Mouse (Mus musculus): ENCODE results near the gene Mypop. TPM values are rescaled to one million over a fixed set of nuclear protein-coding genes. Genes with fewer than 3 reads are reported as not detected.

Gene Mypop
- polyA plus RNA-seq, 1 experiment, result 35.6 TPM

GRCm38 (mm10) chr7:18957569-18958383 lies 33.3 kb upstream of the Mypop start:
- no peaks in the 10 kb centered on the region for H3K36me3 ChIP-seq (ENCODE audit: control insufficient read depth, insufficient read depth, low read length)
- H3K4me1 ChIP-seq (ENCODE audit: control insufficient read depth, insufficient read depth, low read length), result peaks cover 33% of the 10 kb centered on the region
- H3K4me3 ChIP-seq (ENCODE audit: control insufficient read depth, low read depth, low read length), result peak overlapping the region; percentile 63
- H3K27me3 ChIP-seq (ENCODE audit: control insufficient read depth, insufficient read depth, low read length), result no peaks in the 10 kb centered on the region
- no peak overlapping the region for H3K27ac ChIP-seq (ENCODE audit: control insufficient read depth, insufficient read depth, low read depth, low read length)
- TF ChIP-seq CTCF (IDR thresholded peaks at IDR 0.05; ENCODE audit: control insufficient read depth, insufficient read depth, insufficient replicate concordance, low read depth, low read length) (no peak), POLR2A (IDR thresholded peaks at IDR 0.05; ENCODE audit: control insufficient read depth, low read depth, low read length) (peak; percentile 34; the same call in 1 of the 2 replicates)

GRCm38 (mm10) chr7:18958384-18958766 lies 32.7 kb upstream of the Mypop start:
- TF ChIP-seq POLR2A (IDR thresholded peaks at IDR 0.05; ENCODE audit: control insufficient read depth, low read depth, low read length) (no peak), CTCF (IDR thresholded peaks at IDR 0.05; ENCODE audit: control insufficient read depth, insufficient read depth, insufficient replicate concordance, low read depth, low read length) (no peak)
- Histone ChIP-seq H3K4me1 (ENCODE audit: control insufficient read depth, insufficient read depth, low read length) (peaks cover 36% of the 10 kb centered on the region), H3K36me3 (ENCODE audit: control insufficient read depth, insufficient read depth, low read length) (no peaks in the 10 kb centered on the region), H3K27me3 (ENCODE audit: control insufficient read depth, insufficient read depth, low read length) (no peaks in the 10 kb centered on the region), H3K27ac (ENCODE audit: control insufficient read depth, insufficient read depth, low read depth, low read length) (no peak overlapping the region), H3K4me3 (ENCODE audit: control insufficient read depth, low read depth, low read length) (peak overlapping the region; percentile 63)

- H3K27ac ChIP-seq (ENCODE audit: control insufficient read depth, insufficient read depth, low read depth, low read length), result no peak overlapping the region
- peaks cover 36% of the 10 kb centered on the region for H3K4me1 ChIP-seq (ENCODE audit: control insufficient read depth, insufficient read depth, low read length)
- H3K4me3 ChIP-seq (ENCODE audit: control insufficient read depth, low read depth, low read length), result peak overlapping the region; percentile 84
- no peaks in the 10 kb centered on the region for H3K36me3 ChIP-seq (ENCODE audit: control insufficient read depth, insufficient read depth, low read length)
- TF ChIP-seq CTCF (IDR thresholded peaks at IDR 0.05; ENCODE audit: control insufficient read depth, insufficient read depth, insufficient replicate concordance, low read depth, low read length), result no peak
- TF ChIP-seq POLR2A (IDR thresholded peaks at IDR 0.05; ENCODE audit: control insufficient read depth, low read depth, low read length), result no peak
- no peaks in the 10 kb centered on the region for H3K27me3 ChIP-seq (ENCODE audit: control insufficient read depth, insufficient read depth, low read length)
Measured at GRCm38 (mm10) chr7:18959446-18959845, 31.6 kb upstream of the Mypop start.

GRCm38 (mm10) chr7:18962171-18962792 lies 28.8 kb upstream of the Mypop start:
- peaks cover 39% of the 10 kb centered on the region for H3K4me1 ChIP-seq (ENCODE audit: control insufficient read depth, insufficient read depth, low read length)
- no peaks in the 10 kb centered on the region for H3K36me3 ChIP-seq (ENCODE audit: control insufficient read depth, insufficient read depth, low read length)
- no peak overlapping the region for H3K27ac ChIP-seq (ENCODE audit: control insufficient read depth, insufficient read depth, low read depth, low read length)
- no peaks in the 10 kb centered on the region for H3K27me3 ChIP-seq (ENCODE audit: control insufficient read depth, insufficient read depth, low read length)
- H3K4me3 ChIP-seq (ENCODE audit: control insufficient read depth, low read depth, low read length), result no peak overlapping the region
- TF ChIP-seq CTCF (IDR thresholded peaks at IDR 0.05; ENCODE audit: control insufficient read depth, insufficient read depth, insufficient replicate concordance, low read depth, low read length) (no peak), POLR2A (IDR thresholded peaks at IDR 0.05; ENCODE audit: control insufficient read depth, low read depth, low read length) (no peak)

- H3K4me3 ChIP-seq (ENCODE audit: control insufficient read depth, low read depth, low read length), result no peak overlapping the region
- TF ChIP-seq POLR2A (IDR thresholded peaks at IDR 0.05; ENCODE audit: control insufficient read depth, low read depth, low read length) (no peak), CTCF (IDR thresholded peaks at IDR 0.05; ENCODE audit: control insufficient read depth, insufficient read depth, insufficient replicate concordance, low read depth, low read length) (no peak)
- H3K4me1 ChIP-seq (ENCODE audit: control insufficient read depth, insufficient read depth, low read length), result peaks cover 38% of the 10 kb centered on the region
- H3K36me3 ChIP-seq (ENCODE audit: control insufficient read depth, insufficient read depth, low read length), result no peaks in the 10 kb centered on the region
- H3K27me3 ChIP-seq (ENCODE audit: control insufficient read depth, insufficient read depth, low read length), result no peaks in the 10 kb centered on the region
- no peak overlapping the region for H3K27ac ChIP-seq (ENCODE audit: control insufficient read depth, insufficient read depth, low read depth, low read length)
Measured at GRCm38 (mm10) chr7:18962795-18963194, 28.2 kb upstream of the Mypop start.

- no peak overlapping the region for H3K27ac ChIP-seq (ENCODE audit: control insufficient read depth, insufficient read depth, low read depth, low read length)
- no peak overlapping the region for H3K4me3 ChIP-seq (ENCODE audit: control insufficient read depth, low read depth, low read length)
- no peak for TF ChIP-seq CTCF (IDR thresholded peaks at IDR 0.05; ENCODE audit: control insufficient read depth, insufficient read depth, insufficient replicate concordance, low read depth, low read length)
- no peak for TF ChIP-seq POLR2A (IDR thresholded peaks at IDR 0.05; ENCODE audit: control insufficient read depth, low read depth, low read length)
- no peaks in the 10 kb centered on the region for H3K36me3 ChIP-seq (ENCODE audit: control insufficient read depth, insufficient read depth, low read length)
- H3K27me3 ChIP-seq (ENCODE audit: control insufficient read depth, insufficient read depth, low read length), result no peaks in the 10 kb centered on the region
- H3K4me1 ChIP-seq (ENCODE audit: control insufficient read depth, insufficient read depth, low read length), result peaks cover 35% of the 10 kb centered on the region
Measured at GRCm38 (mm10) chr7:18963294-18963843, 27.7 kb upstream of the Mypop start.

GRCm38 (mm10) chr7:18965312-18965711 lies 25.7 kb upstream of the Mypop start:
- no peak overlapping the region for H3K27ac ChIP-seq (ENCODE audit: control insufficient read depth, insufficient read depth, low read depth, low read length)
- TF ChIP-seq POLR2A (IDR thresholded peaks at IDR 0.05; ENCODE audit: control insufficient read depth, low read depth, low read length), result no peak
- TF ChIP-seq CTCF (IDR thresholded peaks at IDR 0.05; ENCODE audit: control insufficient read depth, insufficient read depth, insufficient replicate concordance, low read depth, low read length), result no peak
- peaks cover 24% of the 10 kb centered on the region for H3K4me1 ChIP-seq (ENCODE audit: control insufficient read depth, insufficient read depth, low read length)
- no peak overlapping the region for H3K4me3 ChIP-seq (ENCODE audit: control insufficient read depth, low read depth, low read length)
- H3K27me3 ChIP-seq (ENCODE audit: control insufficient read depth, insufficient read depth, low read length), result no peaks in the 10 kb centered on the region
- no peaks in the 10 kb centered on the region for H3K36me3 ChIP-seq (ENCODE audit: control insufficient read depth, insufficient read depth, low read length)
